Mouse (Mus musculus): Measurements from ENCODE around the gene Atp11a. TPM values are rescaled to one million over a fixed set of nuclear protein-coding genes. Genes with fewer than 3 reads are reported as not detected.
A peak's percentile ranks its signal among the peaks of the same experiment; 100 is the strongest.

Gene Atp11a
- polyA plus RNA-seq, 1 experiment from 2014 or later: 9.1 TPM

DNA sequence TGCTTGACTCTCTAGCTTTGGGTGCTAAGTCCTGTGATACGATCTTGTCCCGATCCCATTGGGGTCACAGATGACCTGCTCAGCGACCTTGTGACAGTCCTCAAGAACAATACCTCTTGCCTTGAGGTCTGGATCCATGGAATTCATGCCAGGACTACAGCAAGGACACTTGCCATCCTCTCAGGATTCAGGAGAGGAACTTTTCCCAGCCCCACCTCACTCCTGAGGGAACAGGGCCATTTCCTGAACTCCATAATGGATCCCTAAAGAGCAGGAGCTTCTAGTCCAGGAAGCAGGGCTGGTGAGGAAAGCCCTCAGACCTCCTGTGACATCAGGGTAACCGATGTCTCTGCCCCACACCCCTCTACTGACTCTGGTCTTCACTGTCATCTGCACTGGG lies 150.9 kb downstream of the Atp11a start:
- no peaks in the 10 kb centered on the region for H3K36me3 ChIP-seq (ENCODE audit: control insufficient read depth, insufficient read depth, low read length)
- no peak overlapping the region for H3K4me3 ChIP-seq (ENCODE audit: low read depth, low read length)
- H3K9ac ChIP-seq (ENCODE audit: low read length): no peak overlapping the region
- H3K4me1 ChIP-seq (ENCODE audit: control insufficient read depth, insufficient read depth, low read length): no peaks in the 10 kb centered on the region
- no peaks in the 10 kb centered on the region for H3K27me3 ChIP-seq (replicated peaks; ENCODE audit: control insufficient read depth, insufficient read depth, low read length)
- no peak for ATAC-seq
- WGBS: 85% methylated on average over 4 of the region's 4 CpGs
- H3K4me2 ChIP-seq (ENCODE audit: low read length): no peak overlapping the region
- DNase-seq (ENCODE audit: low spot score): no peak
- H3K9me3 ChIP-seq (replicated peaks; ENCODE audit: control insufficient read depth, low read length): no peaks in the 10 kb centered on the region
- no peak overlapping the region for H3K27ac ChIP-seq (ENCODE audit: low read depth, low read length)

DNA sequence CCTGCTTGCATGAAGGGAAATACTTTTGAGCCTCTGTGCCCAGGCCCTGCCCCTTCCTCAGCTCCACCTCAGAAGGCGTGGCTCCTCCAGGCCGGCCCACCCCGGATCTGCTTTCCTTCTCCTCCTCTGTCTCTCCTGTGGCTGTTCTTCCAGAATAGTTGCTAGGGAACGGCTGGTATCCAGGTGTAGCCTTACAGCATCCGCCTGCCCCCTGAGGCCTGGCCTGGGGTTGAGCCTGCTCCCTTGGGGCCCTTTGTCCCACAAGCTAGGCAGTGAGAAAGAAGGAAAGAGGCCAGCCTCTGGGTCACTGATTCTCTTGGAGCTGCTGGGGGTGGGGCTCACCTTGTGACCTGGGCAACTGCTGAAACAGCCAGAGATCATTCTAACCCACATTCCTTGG lies 155.2 kb downstream of the Atp11a start:
- ATAC-seq (no peak), DNase-seq (ENCODE audit: low spot score) (no peak)
- no peak overlapping the region for H3K27ac ChIP-seq (ENCODE audit: low read depth, low read length)
- WGBS: 16% methylated on average over 5 of the region's 5 CpGs
- H3K9ac ChIP-seq (ENCODE audit: low read length): no peak overlapping the region
- H3K27me3 ChIP-seq (replicated peaks; ENCODE audit: control insufficient read depth, insufficient read depth, low read length): no peaks in the 10 kb centered on the region
- H3K9me3 ChIP-seq (replicated peaks; ENCODE audit: control insufficient read depth, low read length): no peaks in the 10 kb centered on the region
- no peak overlapping the region for H3K4me2 ChIP-seq (ENCODE audit: low read length)
- H3K36me3 ChIP-seq (ENCODE audit: control insufficient read depth, insufficient read depth, low read length): peaks cover 3% of the 10 kb centered on the region; the same call in 1 of the 2 replicates
- no peak overlapping the region for H3K4me3 ChIP-seq (ENCODE audit: low read depth, low read length)
- peaks cover 8% of the 10 kb centered on the region; the same call in 1 of the 2 replicates for H3K4me1 ChIP-seq (ENCODE audit: control insufficient read depth, insufficient read depth, low read length)

DNA sequence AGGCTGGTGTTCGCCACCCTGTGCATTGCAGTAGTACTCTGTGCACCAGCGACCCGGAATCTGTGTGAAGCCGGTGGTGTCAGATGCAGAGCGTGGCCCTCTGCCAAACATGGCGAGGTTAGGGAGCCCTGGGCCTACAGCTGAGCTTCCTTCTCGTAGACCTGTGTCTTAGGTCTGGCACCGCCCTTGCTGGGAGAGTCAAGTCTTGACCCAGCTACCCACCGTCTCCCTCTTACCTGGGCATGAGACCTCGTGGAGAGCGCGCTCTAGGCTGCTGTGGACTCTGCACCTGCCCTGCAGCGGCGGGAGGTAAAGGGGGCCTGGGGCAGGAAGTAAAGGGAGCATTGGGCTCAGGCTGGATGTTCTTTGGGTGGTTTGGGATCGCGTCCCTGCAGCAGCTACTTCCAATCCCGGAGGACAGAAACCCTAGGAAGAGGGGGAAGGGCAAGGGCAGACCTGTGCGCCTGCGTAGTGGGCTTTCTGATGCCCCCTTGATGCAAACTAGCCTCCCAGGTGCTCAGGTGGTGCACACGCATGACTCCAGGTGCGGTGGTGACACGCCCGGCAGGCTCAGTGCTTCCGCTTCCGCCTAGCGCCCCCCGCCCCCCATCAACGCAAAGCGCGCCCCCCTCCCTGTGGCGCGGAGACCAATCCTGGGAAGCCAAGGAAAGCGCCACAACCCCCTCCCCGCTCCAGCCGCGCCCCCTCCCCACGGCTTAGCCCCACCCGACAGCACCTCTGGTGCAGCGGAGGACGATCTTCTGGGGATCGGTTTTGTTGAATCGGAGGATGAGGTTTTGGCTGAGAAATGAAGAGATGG lies 158.6 kb downstream of the Atp11a start:
- H3K27ac ChIP-seq (ENCODE audit: low read depth, low read length): peak overlapping the region; percentile 74
- H3K9ac ChIP-seq (ENCODE audit: low read length): peak overlapping the region; percentile 69
- peaks cover 18% of the 10 kb centered on the region for H3K4me1 ChIP-seq (ENCODE audit: control insufficient read depth, insufficient read depth, low read length)
- no peaks in the 10 kb centered on the region for H3K9me3 ChIP-seq (replicated peaks; ENCODE audit: control insufficient read depth, low read length)
- peak overlapping the region; percentile 88 for H3K4me2 ChIP-seq (ENCODE audit: low read length)
- peak; percentile 86 for ATAC-seq
- 15% methylated on average over 42 of the region's 42 CpGs for WGBS
- no peaks in the 10 kb centered on the region for H3K27me3 ChIP-seq (replicated peaks; ENCODE audit: control insufficient read depth, insufficient read depth, low read length)
- DNase-seq (ENCODE audit: low spot score): peak; percentile 86
- H3K36me3 ChIP-seq (ENCODE audit: control insufficient read depth, insufficient read depth, low read length): peaks cover 3% of the 10 kb centered on the region; the same call in 1 of the 2 replicates
- peak overlapping the region; percentile 47 for H3K4me3 ChIP-seq (ENCODE audit: low read depth, low read length)

DNA sequence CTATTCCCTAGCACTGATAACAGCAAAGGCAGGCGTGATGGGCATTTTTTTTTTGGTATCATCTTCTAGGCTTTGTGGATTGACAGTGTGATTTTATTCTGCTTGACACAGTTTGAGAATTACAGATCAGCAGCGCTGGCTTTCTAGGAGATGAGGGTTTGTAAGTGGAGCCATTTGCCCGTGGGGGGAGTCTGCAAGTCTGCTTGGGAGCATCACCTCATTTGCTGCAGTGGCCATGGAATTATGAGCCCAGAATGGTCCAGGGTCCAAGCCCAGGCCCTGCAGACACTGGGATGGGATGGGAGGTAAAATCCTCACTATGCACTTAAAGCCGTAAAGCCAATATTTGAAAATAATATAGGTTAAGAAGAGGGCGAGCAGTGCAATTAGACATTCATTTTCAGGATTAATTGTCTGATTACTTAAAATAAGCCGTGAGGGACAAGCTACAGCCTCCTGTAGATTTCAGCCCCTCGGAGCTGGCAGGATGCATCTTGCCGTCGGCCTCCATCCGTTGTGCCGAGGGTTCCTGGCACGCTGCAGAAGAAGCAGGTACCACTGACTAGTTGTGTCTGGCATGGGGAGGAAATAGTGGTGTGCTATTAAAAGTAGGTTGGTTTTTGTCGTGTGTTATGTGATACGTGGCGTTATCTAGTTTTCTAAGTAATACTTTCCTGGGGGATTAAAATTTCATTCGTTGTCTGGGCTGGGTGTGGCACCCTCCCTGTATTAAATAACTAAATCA lies 159.5 kb downstream of the Atp11a start:
- Histone ChIP-seq H3K9me3 (replicated peaks; ENCODE audit: control insufficient read depth, low read length) (no peaks in the 10 kb centered on the region), H3K27ac (ENCODE audit: low read depth, low read length) (peak overlapping the region; percentile 74), H3K9ac (ENCODE audit: low read length) (peak overlapping the region; percentile 69), H3K4me3 (ENCODE audit: low read depth, low read length) (peak overlapping the region; percentile 47), H3K36me3 (ENCODE audit: control insufficient read depth, insufficient read depth, low read length) (peaks cover 3% of the 10 kb centered on the region; the same call in 1 of the 2 replicates), H3K4me2 (ENCODE audit: low read length) (peak overlapping the region; percentile 88), H3K27me3 (replicated peaks; ENCODE audit: control insufficient read depth, insufficient read depth, low read length) (no peaks in the 10 kb centered on the region), H3K4me1 (ENCODE audit: control insufficient read depth, insufficient read depth, low read length) (peaks cover 18% of the 10 kb centered on the region)
- ATAC-seq: no peak
- WGBS: 64% methylated on average over 16 of the region's 16 CpGs
- DNase-seq (ENCODE audit: low spot score): peak; percentile 29

DNA sequence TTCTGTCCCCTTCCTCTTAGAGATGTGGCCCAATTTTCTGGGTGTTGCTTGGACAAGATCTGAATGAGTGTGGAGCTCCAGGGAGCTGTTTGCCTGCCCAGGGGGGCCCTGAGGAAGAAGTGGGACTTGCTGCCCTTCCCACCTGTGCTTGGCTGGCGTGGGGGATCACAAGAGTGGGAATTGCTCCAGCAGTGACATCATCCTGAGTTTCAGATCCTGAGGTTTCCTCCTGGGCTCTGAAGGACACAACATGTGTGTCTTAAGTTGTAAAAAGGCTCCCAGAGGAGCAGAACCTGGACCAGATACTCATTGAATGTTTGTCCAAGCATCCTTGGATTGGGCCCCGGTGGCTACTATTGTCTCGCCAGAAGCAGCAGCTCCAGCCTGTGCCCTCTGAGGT lies 160.2 kb downstream of the Atp11a start:
- H3K27me3 ChIP-seq (replicated peaks; ENCODE audit: control insufficient read depth, insufficient read depth, low read length): no peaks in the 10 kb centered on the region
- WGBS: 77% methylated on average over 3 of the region's 3 CpGs
- peak overlapping the region; percentile 69 for H3K9ac ChIP-seq (ENCODE audit: low read length)
- no peaks in the 10 kb centered on the region for H3K9me3 ChIP-seq (replicated peaks; ENCODE audit: control insufficient read depth, low read length)
- DNase-seq (ENCODE audit: low spot score): no peak
- H3K4me1 ChIP-seq (ENCODE audit: control insufficient read depth, insufficient read depth, low read length): peaks cover 18% of the 10 kb centered on the region
- peak overlapping the region; percentile 47 for H3K4me3 ChIP-seq (ENCODE audit: low read depth, low read length)
- H3K36me3 ChIP-seq (ENCODE audit: control insufficient read depth, insufficient read depth, low read length): peaks cover 3% of the 10 kb centered on the region; the same call in 1 of the 2 replicates
- H3K4me2 ChIP-seq (ENCODE audit: low read length): peak overlapping the region; percentile 88
- no peak for ATAC-seq
- no peak overlapping the region for H3K27ac ChIP-seq (ENCODE audit: low read depth, low read length)

DNA sequence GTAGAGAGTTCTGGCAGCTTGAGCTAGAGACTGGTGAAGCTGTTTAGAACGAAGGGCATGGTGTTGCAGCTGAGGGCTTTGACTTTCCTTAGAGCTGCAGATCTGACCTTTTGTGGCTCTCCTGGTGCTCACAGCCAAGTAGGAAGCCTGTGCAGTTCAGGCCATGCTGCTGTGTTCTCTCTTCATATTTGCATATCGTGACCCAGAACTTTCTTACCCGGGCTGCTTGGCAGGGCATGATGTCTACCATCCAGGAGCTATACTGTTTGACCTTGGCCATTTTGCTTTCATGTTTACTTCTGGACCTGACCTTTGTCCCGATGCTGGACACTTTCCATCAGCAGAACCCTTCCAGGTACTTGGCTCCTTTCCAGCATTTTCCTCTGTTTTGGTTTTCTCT lies 161.0 kb downstream of the Atp11a start:
- peak overlapping the region; percentile 47; the same call in 1 of the 2 replicates for H3K4me3 ChIP-seq (ENCODE audit: low read depth, low read length)

More for the DNA sequence above, 161.0 kb downstream of the Atp11a start:
- H3K9ac ChIP-seq (ENCODE audit: low read length): no peak overlapping the region; the same call in 1 of the 2 replicates
- DNase-seq (ENCODE audit: low spot score): no peak
- no peak overlapping the region for H3K27ac ChIP-seq (ENCODE audit: low read depth, low read length)
- no peaks in the 10 kb centered on the region for H3K9me3 ChIP-seq (replicated peaks; ENCODE audit: control insufficient read depth, low read length)
- peaks cover 3% of the 10 kb centered on the region; the same call in 1 of the 2 replicates for H3K36me3 ChIP-seq (ENCODE audit: control insufficient read depth, insufficient read depth, low read length)
- H3K27me3 ChIP-seq (replicated peaks; ENCODE audit: control insufficient read depth, insufficient read depth, low read length): no peaks in the 10 kb centered on the region
- WGBS: 91% methylated on average over 4 of the region's 4 CpGs
- ATAC-seq: no peak
- peak overlapping the region; percentile 88 for H3K4me2 ChIP-seq (ENCODE audit: low read length)
- peaks cover 18% of the 10 kb centered on the region for H3K4me1 ChIP-seq (ENCODE audit: control insufficient read depth, insufficient read depth, low read length)

Other genes with a start within 250 kb of the Atp11a start
- gene Spaca7, start 184.0 kb upstream of the Atp11a start, polyA plus RNA-seq (2014; fragmentation: Nextera tagmentation; extraction: Ambion mirVana): not detected in 2 replicates
- gene Tubgcp3, start 84.8 kb upstream of the Atp11a start, polyA plus RNA-seq (2014; fragmentation: Nextera tagmentation; extraction: Ambion mirVana): 47.3 and 51.8 TPM in 2 replicates
- gene Mcf2l, start 116.8 kb downstream of the Atp11a start, polyA plus RNA-seq (2014; fragmentation: Nextera tagmentation; extraction: Ambion mirVana): 85.2 and 130 TPM in 2 replicates